ENCODE assay signal across 15 mouse cellular contexts in the genomic region with DNA sequence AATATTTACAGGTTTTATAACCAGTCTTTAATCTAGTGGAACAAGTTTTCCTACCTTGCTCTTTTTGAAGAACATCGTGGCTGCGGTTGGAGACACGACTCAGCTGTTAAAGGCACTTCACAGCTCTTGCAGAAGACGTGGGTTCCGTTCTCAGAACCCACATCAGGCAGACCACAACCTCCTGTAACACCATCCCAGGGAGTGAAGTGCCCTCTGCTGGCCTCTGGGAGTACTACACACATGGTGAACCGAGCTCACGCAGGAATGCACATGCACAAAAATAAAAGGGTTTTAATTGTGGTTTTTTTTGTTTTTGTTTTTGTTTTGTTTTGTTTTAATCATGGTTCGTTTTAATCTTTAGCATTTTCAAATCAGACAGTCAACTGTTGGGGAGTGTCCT. TPM values are rescaled to one million over a fixed set of nuclear protein-coding genes. Genes with fewer than 3 reads are reported as not detected.
A peak's percentile ranks its signal among the peaks of the same experiment; 100 is the strongest.
DNase-seq lines count a peak whose midpoint lies in the region; ATAC-seq and TF ChIP-seq lines count a peak whose summit lies in the region.
"Had no signal": no experiment of that assay in that cellular context is flagged by ENCODE, and none has a peak within 500 bp of the region (broad histone marks: within the 10 kb centered on the region; RNA-seq: fewer than 3 reads in every experiment).

No protein-coding gene starts in this region.

- H3K27me3 ChIP-seq in embryonic facial prominence, embryonic 11.5 days (ENCODE audit: control insufficient read depth, insufficient read depth, low read length), result no peaks in the 10 kb centered on the region
- H3K27me3 ChIP-seq in embryonic facial prominence, embryonic 10.5 days (replicated peaks; ENCODE audit: low read depth, poor library complexity, severe bottlenecking), result no peaks in the 10 kb centered on the region
- H3K27me3 ChIP-seq in lung, embryonic 14.5 days (ENCODE audit: insufficient read depth, low read length), result no peaks in the 10 kb centered on the region
- no peaks in the 10 kb centered on the region for H3K27me3 ChIP-seq in splenic B cell, adult 2 months (ENCODE audit: control insufficient read depth, insufficient read depth, low read length, poor library complexity, severe bottlenecking)
- H3K27me3 ChIP-seq: forebrain, embryonic 12.5 days; hindbrain, embryonic 15.5 days; midbrain, embryonic 12.5 days had no signal

- H3K9me3 ChIP-seq in embryonic facial prominence, embryonic 11.5 days (replicated peaks; ENCODE audit: control insufficient read depth, low read length), result no peaks in the 10 kb centered on the region
- no peaks in the 10 kb centered on the region for H3K9me3 ChIP-seq in embryonic facial prominence, embryonic 10.5 days
- H3K9me3 ChIP-seq in lung, embryonic 14.5 days (ENCODE audit: low read depth, low read length), result no peaks in the 10 kb centered on the region
- H3K9me3 ChIP-seq: forebrain, embryonic 12.5 days; hindbrain, embryonic 15.5 days; liver, embryonic 15.5 days; midbrain, embryonic 12.5 days had no signal

- peak; percentile 43 for TF ChIP-seq CTCF in lung, embryonic 14.5 days (IDR thresholded peaks at IDR 0.05; ENCODE audit: low read depth)

- H3K4me3 ChIP-seq in embryonic facial prominence, embryonic 11.5 days (ENCODE audit: low read depth, low read length), result no peak overlapping the region
- no peak overlapping the region for H3K4me3 ChIP-seq in embryonic facial prominence, embryonic 10.5 days
- H3K4me3 ChIP-seq in lung, embryonic 14.5 days (ENCODE audit: low read depth, low read length), result no peak overlapping the region
- H3K4me3 ChIP-seq: forebrain, embryonic 12.5 days; hindbrain, embryonic 15.5 days; liver, embryonic 15.5 days; midbrain, embryonic 12.5 days had no signal

- WGBS in embryonic facial prominence, embryonic 11.5 days, result 89% methylated on average over 8 of the region's 8 CpGs
- WGBS in embryonic facial prominence, embryonic 10.5 days, result 87% methylated on average over 8 of the region's 8 CpGs
- 79% methylated on average over 8 of the region's 8 CpGs for WGBS in lung, embryonic 14.5 days

- DNase-seq in embryonic facial prominence, embryonic 11.5 days (ENCODE audit: low spot score), result peak; percentile 25
- no peak for DNase-seq in embryonic facial prominence, embryonic 10.5 days (ENCODE audit: low spot score)
- DNase-seq in lung, embryonic 14.5 days, result no peak
- no peak for DNase-seq in lung, postnatal 14 days
- peak; percentile 84 for DNase-seq in R1 (ENCODE audit: low read depth, low spot score)
- peak; percentile 47 for DNase-seq in splenic B cell, adult 2 months (ENCODE audit: low read depth, low spot score)
- no peak for DNase-seq in cerebellum, postnatal 4 days (ENCODE audit: low spot score in 2 of 2)
- DNase-seq in ovary, postnatal 10 days (ENCODE audit: low spot score), result no peak

- no peaks in the 10 kb centered on the region for H3K4me1 ChIP-seq in embryonic facial prominence, embryonic 11.5 days (ENCODE audit: control insufficient read depth, insufficient read depth, low read length)
- H3K4me1 ChIP-seq in embryonic facial prominence, embryonic 10.5 days, result 0 out of 2 replicates have a peak, but pooled peaks cover 2% of the 10 kb centered on the region
- H3K4me1 ChIP-seq in lung, embryonic 14.5 days (ENCODE audit: insufficient read depth), result no peaks in the 10 kb centered on the region
- H3K4me1 ChIP-seq: forebrain, embryonic 12.5 days; hindbrain, embryonic 15.5 days; midbrain, embryonic 12.5 days had no signal

- no peaks in the 10 kb centered on the region for H3K36me3 ChIP-seq in embryonic facial prominence, embryonic 11.5 days (replicated peaks; ENCODE audit: control insufficient read depth, insufficient read depth, low read depth, low read length)
- no peaks in the 10 kb centered on the region for H3K36me3 ChIP-seq in embryonic facial prominence, embryonic 10.5 days (replicated peaks)
- no peaks in the 10 kb centered on the region for H3K36me3 ChIP-seq in lung, embryonic 14.5 days (ENCODE audit: insufficient read depth)
- no peaks in the 10 kb centered on the region for H3K36me3 ChIP-seq in splenic B cell, adult 2 months (ENCODE audit: control insufficient read depth, insufficient read depth, low read length, poor library complexity, severe bottlenecking)
- H3K36me3 ChIP-seq: forebrain, embryonic 12.5 days; hindbrain, embryonic 15.5 days; liver, embryonic 15.5 days; midbrain, embryonic 12.5 days had no signal

- H3K27ac ChIP-seq in embryonic facial prominence, embryonic 11.5 days (replicated peaks; ENCODE audit: low read depth, low read length), result no peak overlapping the region
- no peak overlapping the region for H3K27ac ChIP-seq in embryonic facial prominence, embryonic 10.5 days (replicated peaks)
- H3K27ac ChIP-seq in lung, embryonic 14.5 days (ENCODE audit: low read depth), result no peak overlapping the region
- H3K27ac ChIP-seq: forebrain, embryonic 12.5 days; hindbrain, embryonic 15.5 days; liver, embryonic 15.5 days; midbrain, embryonic 12.5 days had no signal

- ATAC-seq in embryonic facial prominence, embryonic 11.5 days (replicated peaks; ENCODE audit: insufficient number of reproducible peaks, low FRiP score, low TSS enrichment, low read depth), result no peak
- ATAC-seq in lung, embryonic 14.5 days (ENCODE audit: insufficient read depth), result no peak

- no peak overlapping the region for H3K4me2 ChIP-seq in embryonic facial prominence, embryonic 11.5 days (ENCODE audit: low read depth, low read length)
- H3K4me2 ChIP-seq in lung, embryonic 14.5 days, result no peak overlapping the region
- H3K4me2 ChIP-seq: forebrain, embryonic 12.5 days; heart, embryonic 11.5 days; hindbrain, embryonic 15.5 days; liver, embryonic 15.5 days; midbrain, embryonic 12.5 days had no signal

- H3K9ac ChIP-seq in embryonic facial prominence, embryonic 11.5 days (replicated peaks; ENCODE audit: low read length), result no peak overlapping the region
- no peak overlapping the region for H3K9ac ChIP-seq in lung, embryonic 14.5 days
- H3K9ac ChIP-seq: forebrain, embryonic 12.5 days; hindbrain, embryonic 15.5 days; liver, embryonic 15.5 days; midbrain, embryonic 12.5 days had no signal

RNA-seq across cellular contexts. Expression of gene Zpbp2, which starts 17.4 kb away (rescaled TPM):
- 0.24 TPM in 1 of 2 replicates, not detected in the other for polyA plus RNA-seq in embryonic facial prominence, embryonic 11.5 days (2014; fragmentation: Nextera tagmentation; extraction: Ambion mirVana)
- 0.20 and 0.47 TPM in 2 replicates for polyA plus RNA-seq in embryonic facial prominence, embryonic 10.5 days (2016; fragmentation: Nextera tagmentation; extraction: Ambion mirVana)
- 0.57 TPM in 1 of 2 replicates, not detected in the other for polyA plus RNA-seq in lung, embryonic 14.5 days (2014; fragmentation: Nextera tagmentation; extraction: Ambion mirVana)
- polyA plus RNA-seq: C2C12; forebrain, embryonic 12.5 days had no signal

RNA-seq across cellular contexts. Expression of gene Ormdl3, which starts 18.8 kb away (rescaled TPM):
- 8.0 and 9.3 TPM in 2 replicates for polyA plus RNA-seq in embryonic facial prominence, embryonic 11.5 days (2014; fragmentation: Nextera tagmentation; extraction: Ambion mirVana)
- 56.7 and 57.7 TPM in 2 replicates for polyA plus RNA-seq in embryonic facial prominence, embryonic 10.5 days (2016; fragmentation: Nextera tagmentation; extraction: Ambion mirVana)
- polyA plus RNA-seq in lung, embryonic 14.5 days (2014; fragmentation: Nextera tagmentation; extraction: Ambion mirVana), result 6.6 and 6.9 TPM in 2 replicates

RNA-seq across cellular contexts. Expression of gene Ikzf3, which starts 22.5 kb away (rescaled TPM):
- polyA plus RNA-seq in embryonic facial prominence, embryonic 11.5 days (2014; fragmentation: Nextera tagmentation; extraction: Ambion mirVana), result 0.07 TPM in 1 of 2 replicates, not detected in the other
- 0.05 and 0.13 TPM in 2 replicates for polyA plus RNA-seq in embryonic facial prominence, embryonic 10.5 days (2016; fragmentation: Nextera tagmentation; extraction: Ambion mirVana)
- polyA plus RNA-seq in lung, embryonic 14.5 days (2014; fragmentation: Nextera tagmentation; extraction: Ambion mirVana), result 0.14 and 0.32 TPM in 2 replicates
- polyA plus RNA-seq: C2C12; hindbrain, embryonic 15.5 days had no signal

RNA-seq across cellular contexts. Expression of gene Lrrc3c, which starts 29.8 kb away (rescaled TPM):
- polyA plus RNA-seq in embryonic facial prominence, embryonic 11.5 days (2014; fragmentation: Nextera tagmentation; extraction: Ambion mirVana), result not detected in 2 replicates
- polyA plus RNA-seq in embryonic facial prominence, embryonic 10.5 days (2016; fragmentation: Nextera tagmentation; extraction: Ambion mirVana), result not detected in 2 replicates
- not detected in 2 replicates for polyA plus RNA-seq in lung, embryonic 14.5 days (2014; fragmentation: Nextera tagmentation; extraction: Ambion mirVana)
- polyA plus RNA-seq: C2C12; cortical plate, adult 2 months; forebrain, embryonic 12.5 days; heart, embryonic 11.5 days; hindbrain, embryonic 15.5 days; liver, embryonic 15.5 days; midbrain, embryonic 12.5 days had no signal

RNA-seq across cellular contexts. Expression of gene Gm12355, which starts 57.1 kb away (rescaled TPM):
- polyA plus RNA-seq in embryonic facial prominence, embryonic 11.5 days (2014; fragmentation: Nextera tagmentation; extraction: Ambion mirVana), result 0.83 and 1.2 TPM in 2 replicates
- polyA plus RNA-seq in embryonic facial prominence, embryonic 10.5 days (2016; fragmentation: Nextera tagmentation; extraction: Ambion mirVana), result 1.3 and 2.0 TPM in 2 replicates
- 1.2 and 1.4 TPM in 2 replicates for polyA plus RNA-seq in lung, embryonic 14.5 days (2014; fragmentation: Nextera tagmentation; extraction: Ambion mirVana)

Comparison
In these comparisons a context has a peak if more than half of its experiments do, and no peak if none do; other contexts are left out.
1. DNase-seq: peak in embryonic facial prominence, embryonic 11.5 days (single experiment), R1 (single experiment) and splenic B cell, adult 2 months (single experiment); none in embryonic facial prominence, embryonic 10.5 days (single experiment), lung, embryonic 14.5 days (single experiment), lung, postnatal 14 days (single experiment), cerebellum, postnatal 4 days (0 of 2) and ovary, postnatal 10 days (single experiment).